Mouse (Mus musculus) T-helper 2 cell (primary cell): ENCODE data around the gene Olfr1243.
"Not testable (repeated sequence)": the region's sequence is repeated elsewhere in the genome, so short reads cannot be mapped to it uniquely, and the experiment has no call there.

Source experiments
- in situ Hi-C: fragments of 300-600 bp; cut with MboI, MseI; formaldehyde crosslinking; loops from one replicate; pipeline ENCODE4 v1.15.1; 2025; ENCODE audit warnings: high pct_unique_total_duplicates

The Olfr1243 gene

GRCm38 (mm10) chr2:89531387-89531786 is at the start of gene Olfr1243:
TSS of gene Olfr1243 (minus strand) at chr2:89531487.
- in situ Hi-C loops = no loop called here

GRCm38 (mm10) chr2:89578347-89578746 is 47.1 kb upstream of the Olfr1243 start, which contains the start of gene Olfr1245:
TSS of gene Olfr1245 (minus strand) at chr2:89578447.
- in situ Hi-C loops = no loop called here

- in situ Hi-C loops = not testable (repeated sequence)
Measured at GRCm38 (mm10) chr2:89562706-89563105, 31.4 kb upstream of the Olfr1243 start.

GRCm38 (mm10) chr2:89544516-89544915 is 13.2 kb upstream of the Olfr1243 start:
- in situ Hi-C loops = no loop called here

GRCm38 (mm10) chr2:89539923-89540322 is 8.6 kb upstream of the Olfr1243 start:
- in situ Hi-C loops = no loop called here

GRCm38 (mm10) chr2:89498235-89498634 is 33.1 kb downstream of the Olfr1243 start, which contains the start of gene Olfr1242:
TSS of gene Olfr1242 (minus strand) at chr2:89498335.
- in situ Hi-C loops = no loop called here

GRCm38 (mm10) chr2:89487026-89487425 is 44.3 kb downstream of the Olfr1243 start, which contains the start of gene Olfr1241:
TSS of gene Olfr1241 (minus strand) at chr2:89487126.
- in situ Hi-C loops = no loop called here
